Mouse (Mus musculus): ENCODE data around the gene 1700025G04Rik.

1700025G04Rik gene

GRCm38 (mm10) chr1:151974424-151974823, 115.5 kb downstream of the 1700025G04Rik start:
- no peaks in the 10 kb centered on the region for H3K27me3 ChIP-seq (ENCODE audit: insufficient read depth, low read length)

GRCm38 (mm10) chr1:151973110-151973700, 116.7 kb downstream of the 1700025G04Rik start:
- Histone ChIP-seq H3K36me3 (ENCODE audit: insufficient read depth, low read length) (no peaks in the 10 kb centered on the region), H3K4me3 (replicated peaks; ENCODE audit: low read length) (no peak overlapping the region), H3K4me1 (replicated peaks; ENCODE audit: low read depth, low read length) (peaks cover 15% of the 10 kb centered on the region), H3K9me3 (ENCODE audit: low read length) (no peaks in the 10 kb centered on the region), H3K27me3 (ENCODE audit: insufficient read depth, low read length) (no peaks in the 10 kb centered on the region)
- TF ChIP-seq CTCF (conservative IDR thresholded peaks at IDR 0.05; ENCODE audit: low read length) (no peak), NANOG (IDR thresholded peaks at IDR 0.05; ENCODE audit: borderline replicate concordance, low read length) (no peak), POU5F1 (IDR thresholded peaks at IDR 0.05; ENCODE audit: borderline replicate concordance, low read length) (no peak)

More at GRCm38 (mm10) chr1:151974424-151974823, 115.5 kb downstream of the 1700025G04Rik start:
- peaks cover 25% of the 10 kb centered on the region for H3K4me1 ChIP-seq (replicated peaks; ENCODE audit: low read depth, low read length)
- H3K36me3 ChIP-seq (ENCODE audit: insufficient read depth, low read length), result no peaks in the 10 kb centered on the region
- TF ChIP-seq NANOG (IDR thresholded peaks at IDR 0.05; ENCODE audit: borderline replicate concordance, low read length), result no peak
- TF ChIP-seq CTCF (conservative IDR thresholded peaks at IDR 0.05; ENCODE audit: low read length), result no peak
- no peak for TF ChIP-seq POU5F1 (IDR thresholded peaks at IDR 0.05; ENCODE audit: borderline replicate concordance, low read length)
- no peak overlapping the region for H3K4me3 ChIP-seq (replicated peaks; ENCODE audit: low read length)
- no peaks in the 10 kb centered on the region for H3K9me3 ChIP-seq (ENCODE audit: low read length)

GRCm38 (mm10) chr1:151971581-151971980, 118.3 kb downstream of the 1700025G04Rik start:
- no peak overlapping the region for H3K4me3 ChIP-seq (replicated peaks; ENCODE audit: low read length)
- H3K4me1 ChIP-seq (replicated peaks; ENCODE audit: low read depth, low read length), result 0 out of 2 replicates have a peak, but pooled peaks cover 5% of the 10 kb centered on the region
- TF ChIP-seq CTCF (conservative IDR thresholded peaks at IDR 0.05; ENCODE audit: low read length) (no peak), NANOG (IDR thresholded peaks at IDR 0.05; ENCODE audit: borderline replicate concordance, low read length) (no peak), POU5F1 (IDR thresholded peaks at IDR 0.05; ENCODE audit: borderline replicate concordance, low read length) (no peak)
- H3K9me3 ChIP-seq (ENCODE audit: low read length), result no peaks in the 10 kb centered on the region
- no peaks in the 10 kb centered on the region for H3K36me3 ChIP-seq (ENCODE audit: insufficient read depth, low read length)
- H3K27me3 ChIP-seq (ENCODE audit: insufficient read depth, low read length), result no peaks in the 10 kb centered on the region

- no peaks in the 10 kb centered on the region for H3K27me3 ChIP-seq (ENCODE audit: insufficient read depth, low read length)
- no peak overlapping the region for H3K4me3 ChIP-seq (replicated peaks; ENCODE audit: low read length)
- no peaks in the 10 kb centered on the region for H3K36me3 ChIP-seq (ENCODE audit: insufficient read depth, low read length)
- TF ChIP-seq NANOG (IDR thresholded peaks at IDR 0.05; ENCODE audit: borderline replicate concordance, low read length), result no peak
- TF ChIP-seq POU5F1 (IDR thresholded peaks at IDR 0.05; ENCODE audit: borderline replicate concordance, low read length), result no peak
- no peak for TF ChIP-seq CTCF (conservative IDR thresholded peaks at IDR 0.05; ENCODE audit: low read length)
- peaks cover 23% of the 10 kb centered on the region for H3K4me1 ChIP-seq (replicated peaks; ENCODE audit: low read depth, low read length)
- no peaks in the 10 kb centered on the region for H3K9me3 ChIP-seq (ENCODE audit: low read length)
These were observed 121.8 kb downstream of the 1700025G04Rik start for GRCm38 (mm10) chr1:151968126-151968525.

- Histone ChIP-seq H3K36me3 (ENCODE audit: insufficient read depth, low read length) (no peaks in the 10 kb centered on the region), H3K9me3 (ENCODE audit: low read length) (no peaks in the 10 kb centered on the region), H3K27me3 (ENCODE audit: insufficient read depth, low read length) (no peaks in the 10 kb centered on the region), H3K4me3 (replicated peaks; ENCODE audit: low read length) (no peak overlapping the region), H3K4me1 (replicated peaks; ENCODE audit: low read depth, low read length) (peaks cover 49% of the 10 kb centered on the region)
- TF ChIP-seq NANOG (IDR thresholded peaks at IDR 0.05; ENCODE audit: borderline replicate concordance, low read length), result no peak
- TF ChIP-seq CTCF (conservative IDR thresholded peaks at IDR 0.05; ENCODE audit: low read length), result no peak
- no peak for TF ChIP-seq POU5F1 (IDR thresholded peaks at IDR 0.05; ENCODE audit: borderline replicate concordance, low read length)
These were observed 125.1 kb downstream of the 1700025G04Rik start for GRCm38 (mm10) chr1:151964811-151965210.

GRCm38 (mm10) chr1:151963248-151963647, 126.7 kb downstream of the 1700025G04Rik start:
- Histone ChIP-seq H3K27me3 (ENCODE audit: insufficient read depth, low read length) (no peaks in the 10 kb centered on the region), H3K4me3 (replicated peaks; ENCODE audit: low read length) (no peak overlapping the region), H3K9me3 (ENCODE audit: low read length) (no peaks in the 10 kb centered on the region), H3K4me1 (replicated peaks; ENCODE audit: low read depth, low read length) (peaks cover 49% of the 10 kb centered on the region), H3K36me3 (ENCODE audit: insufficient read depth, low read length) (no peaks in the 10 kb centered on the region)
- TF ChIP-seq NANOG (IDR thresholded peaks at IDR 0.05; ENCODE audit: borderline replicate concordance, low read length) (no peak), CTCF (conservative IDR thresholded peaks at IDR 0.05; ENCODE audit: low read length) (no peak), POU5F1 (IDR thresholded peaks at IDR 0.05; ENCODE audit: borderline replicate concordance, low read length) (no peak)

- Histone ChIP-seq H3K27me3 (ENCODE audit: insufficient read depth, low read length) (no peaks in the 10 kb centered on the region), H3K4me1 (replicated peaks; ENCODE audit: low read depth, low read length) (peaks cover 54% of the 10 kb centered on the region), H3K36me3 (ENCODE audit: insufficient read depth, low read length) (no peaks in the 10 kb centered on the region), H3K4me3 (replicated peaks; ENCODE audit: low read length) (no peak overlapping the region), H3K9me3 (ENCODE audit: low read length) (no peaks in the 10 kb centered on the region)
- TF ChIP-seq POU5F1 (IDR thresholded peaks at IDR 0.05; ENCODE audit: borderline replicate concordance, low read length), result no peak
- no peak for TF ChIP-seq NANOG (IDR thresholded peaks at IDR 0.05; ENCODE audit: borderline replicate concordance, low read length)
- TF ChIP-seq CTCF (conservative IDR thresholded peaks at IDR 0.05; ENCODE audit: low read length), result no peak
These were observed 127.8 kb downstream of the 1700025G04Rik start for GRCm38 (mm10) chr1:151962078-151962477.

- H3K36me3 ChIP-seq (ENCODE audit: insufficient read depth, low read length), result no peaks in the 10 kb centered on the region
- peak overlapping the region; percentile 23; the same call in 1 of the 2 replicates for H3K4me3 ChIP-seq (replicated peaks; ENCODE audit: low read length)
- H3K27me3 ChIP-seq (ENCODE audit: insufficient read depth, low read length), result no peaks in the 10 kb centered on the region
- peaks cover 52% of the 10 kb centered on the region for H3K4me1 ChIP-seq (replicated peaks; ENCODE audit: low read depth, low read length)
- H3K9me3 ChIP-seq (ENCODE audit: low read length), result no peaks in the 10 kb centered on the region
- TF ChIP-seq CTCF (conservative IDR thresholded peaks at IDR 0.05; ENCODE audit: low read length) (no peak), NANOG (IDR thresholded peaks at IDR 0.05; ENCODE audit: borderline replicate concordance, low read length) (no peak), POU5F1 (IDR thresholded peaks at IDR 0.05; ENCODE audit: borderline replicate concordance, low read length) (no peak)
These were observed 128.7 kb downstream of the 1700025G04Rik start for GRCm38 (mm10) chr1:151961204-151961603.

GRCm38 (mm10) chr1:151959010-151959409, 130.9 kb downstream of the 1700025G04Rik start:
- Histone ChIP-seq H3K27me3 (ENCODE audit: insufficient read depth, low read length) (no peaks in the 10 kb centered on the region), H3K9me3 (ENCODE audit: low read length) (no peaks in the 10 kb centered on the region), H3K4me3 (replicated peaks; ENCODE audit: low read length) (no peak overlapping the region), H3K4me1 (replicated peaks; ENCODE audit: low read depth, low read length) (peaks cover 32% of the 10 kb centered on the region), H3K36me3 (ENCODE audit: insufficient read depth, low read length) (no peaks in the 10 kb centered on the region)
- TF ChIP-seq CTCF (conservative IDR thresholded peaks at IDR 0.05; ENCODE audit: low read length), result no peak
- no peak for TF ChIP-seq NANOG (IDR thresholded peaks at IDR 0.05; ENCODE audit: borderline replicate concordance, low read length)
- TF ChIP-seq POU5F1 (IDR thresholded peaks at IDR 0.05; ENCODE audit: borderline replicate concordance, low read length), result no peak
